Mouse (Mus musculus): ENCODE measurements at regions not wholly inside any gene's neighbourhood (a gene's known extent, or its start where the extent isn't known, plus 50 kb on each side); places are given as distances from the start of the nearest gene placed in this dataset.

DNA sequence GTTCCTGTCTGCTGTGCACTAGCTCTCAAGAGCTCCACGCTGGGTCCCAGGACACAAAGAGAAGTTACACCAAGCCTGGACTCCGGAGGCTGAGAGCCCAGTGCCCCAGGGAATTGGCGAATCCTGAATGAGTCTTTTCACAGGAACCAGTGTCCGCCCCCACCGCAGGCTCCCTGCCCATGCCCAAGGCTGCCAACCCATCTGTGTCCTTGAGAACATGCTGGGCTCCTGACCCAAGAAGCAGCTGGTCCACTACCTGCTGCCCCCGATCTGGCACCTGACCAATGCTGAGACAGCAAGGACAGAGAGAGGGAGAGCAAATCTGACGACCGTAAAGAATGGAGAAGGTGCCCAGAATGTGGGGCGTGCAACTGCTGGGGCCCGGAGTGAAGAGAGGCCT, 85.2 kb upstream of the Cplx2 start:
- peak; percentile 83 for ATAC-seq
- no peak overlapping the region for H3K9ac ChIP-seq (replicated peaks; ENCODE audit: low read length)
- peak; percentile 91 for DNase-seq (ENCODE audit: low spot score)

GRCm38 (mm10) chr13:54286616-54287015, 84.5 kb upstream of the Cplx2 start:
- no peak overlapping the region for H3K4me2 ChIP-seq (ENCODE audit: low read depth, low read length)
- H3K4me3 ChIP-seq (ENCODE audit: low read length), result no peak overlapping the region
- no peaks in the 10 kb centered on the region for H3K36me3 ChIP-seq (ENCODE audit: insufficient read depth, low read length)
- no peaks in the 10 kb centered on the region for H3K27me3 ChIP-seq (ENCODE audit: insufficient read depth, low read length)
- peaks cover 17% of the 10 kb centered on the region for H3K4me1 ChIP-seq (ENCODE audit: insufficient read depth, low read length)
- ATAC-seq, result no peak
- H3K9ac ChIP-seq (replicated peaks; ENCODE audit: low read length), result no peak overlapping the region
- H3K9me3 ChIP-seq (ENCODE audit: low read length), result no peaks in the 10 kb centered on the region
- WGBS, result 91% methylated on average over 11 of the region's 11 CpGs
- TF ChIP-seq CTCF (IDR thresholded peaks at IDR 0.05; ENCODE audit: low read depth), result no peak
- no peak for DNase-seq (ENCODE audit: low spot score)
- peak overlapping the region; percentile 32; the same call in 1 of the 2 replicates for H3K27ac ChIP-seq

More for the DNA sequence above, 85.2 kb upstream of the Cplx2 start:
- H3K4me2 ChIP-seq (ENCODE audit: low read depth, low read length), result no peak overlapping the region
- 44% methylated on average over 10 of the region's 10 CpGs for WGBS
- no peaks in the 10 kb centered on the region for H3K36me3 ChIP-seq (ENCODE audit: insufficient read depth, low read length)
- no peaks in the 10 kb centered on the region for H3K27me3 ChIP-seq (ENCODE audit: insufficient read depth, low read length)
- peak overlapping the region; percentile 32; the same call in 1 of the 2 replicates for H3K27ac ChIP-seq
- H3K4me1 ChIP-seq (ENCODE audit: insufficient read depth, low read length), result peaks cover 21% of the 10 kb centered on the region
- no peaks in the 10 kb centered on the region for H3K9me3 ChIP-seq (ENCODE audit: low read length)
- H3K4me3 ChIP-seq (ENCODE audit: low read length), result no peak overlapping the region
- TF ChIP-seq CTCF (IDR thresholded peaks at IDR 0.05; ENCODE audit: low read depth), result no peak

- Histone ChIP-seq H3K4me2 (ENCODE audit: low read depth, low read length) (no peak overlapping the region), H3K4me1 (ENCODE audit: insufficient read depth, low read length) (no peaks in the 10 kb centered on the region), H3K27me3 (ENCODE audit: insufficient read depth, low read length) (no peaks in the 10 kb centered on the region), H3K9me3 (ENCODE audit: low read length) (no peaks in the 10 kb centered on the region), H3K36me3 (ENCODE audit: insufficient read depth, low read length) (no peaks in the 10 kb centered on the region), H3K4me3 (ENCODE audit: low read length) (no peak overlapping the region), H3K27ac (0 out of 2 replicates have a peak overlapping the region, but pooled peaks have one; percentile 36), H3K9ac (replicated peaks; ENCODE audit: low read length) (no peak overlapping the region)
- 78% methylated on average over 9 of the region's 9 CpGs for WGBS
- no peak for ATAC-seq
- DNase-seq (ENCODE audit: low spot score), result no peak
- TF ChIP-seq CTCF (IDR thresholded peaks at IDR 0.05; ENCODE audit: low read depth), result no peak
These were observed 81.1 kb upstream of the Cplx2 start for GRCm38 (mm10) chr13:54290066-54290465.

GRCm38 (mm10) chr13:54292394-54292793, 78.8 kb upstream of the Cplx2 start:
- Histone ChIP-seq H3K4me3 (ENCODE audit: low read length) (no peak overlapping the region), H3K27me3 (ENCODE audit: insufficient read depth, low read length) (no peaks in the 10 kb centered on the region), H3K9ac (replicated peaks; ENCODE audit: low read length) (no peak overlapping the region), H3K36me3 (ENCODE audit: insufficient read depth, low read length) (no peaks in the 10 kb centered on the region), H3K9me3 (ENCODE audit: low read length) (no peaks in the 10 kb centered on the region), H3K4me1 (ENCODE audit: insufficient read depth, low read length) (no peaks in the 10 kb centered on the region), H3K27ac (no peak overlapping the region), H3K4me2 (ENCODE audit: low read depth, low read length) (no peak overlapping the region)
- 87% methylated on average over 6 of the region's 6 CpGs for WGBS
- ATAC-seq (no peak), DNase-seq (ENCODE audit: low spot score) (no peak)
- TF ChIP-seq CTCF (IDR thresholded peaks at IDR 0.05; ENCODE audit: low read depth), result no peak

DNA sequence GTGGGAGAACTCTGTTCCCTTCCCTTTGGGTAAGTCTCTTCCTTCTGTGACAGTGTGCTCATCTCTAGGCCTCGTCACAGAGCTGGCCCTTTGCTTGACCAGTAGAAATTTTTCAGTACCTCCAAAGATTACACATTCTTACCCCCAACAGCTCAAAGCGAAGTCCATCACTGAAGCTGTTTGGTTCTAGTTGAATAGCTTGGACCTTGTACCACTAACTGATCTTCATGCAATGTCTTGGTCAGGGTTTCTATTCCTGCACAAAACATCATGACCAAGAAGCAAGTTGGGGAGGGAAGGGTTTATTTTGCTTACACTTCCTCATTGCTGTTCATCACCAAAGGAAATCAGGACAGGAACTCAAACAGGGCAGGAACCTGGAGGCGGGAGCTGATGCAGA, 78.1 kb upstream of the Cplx2 start:
- WGBS, result 88% methylated on average over 3 of the region's 3 CpGs
- H3K36me3 ChIP-seq (ENCODE audit: insufficient read depth, low read length), result no peaks in the 10 kb centered on the region
- no peaks in the 10 kb centered on the region for H3K27me3 ChIP-seq (ENCODE audit: insufficient read depth, low read length)

DNA sequence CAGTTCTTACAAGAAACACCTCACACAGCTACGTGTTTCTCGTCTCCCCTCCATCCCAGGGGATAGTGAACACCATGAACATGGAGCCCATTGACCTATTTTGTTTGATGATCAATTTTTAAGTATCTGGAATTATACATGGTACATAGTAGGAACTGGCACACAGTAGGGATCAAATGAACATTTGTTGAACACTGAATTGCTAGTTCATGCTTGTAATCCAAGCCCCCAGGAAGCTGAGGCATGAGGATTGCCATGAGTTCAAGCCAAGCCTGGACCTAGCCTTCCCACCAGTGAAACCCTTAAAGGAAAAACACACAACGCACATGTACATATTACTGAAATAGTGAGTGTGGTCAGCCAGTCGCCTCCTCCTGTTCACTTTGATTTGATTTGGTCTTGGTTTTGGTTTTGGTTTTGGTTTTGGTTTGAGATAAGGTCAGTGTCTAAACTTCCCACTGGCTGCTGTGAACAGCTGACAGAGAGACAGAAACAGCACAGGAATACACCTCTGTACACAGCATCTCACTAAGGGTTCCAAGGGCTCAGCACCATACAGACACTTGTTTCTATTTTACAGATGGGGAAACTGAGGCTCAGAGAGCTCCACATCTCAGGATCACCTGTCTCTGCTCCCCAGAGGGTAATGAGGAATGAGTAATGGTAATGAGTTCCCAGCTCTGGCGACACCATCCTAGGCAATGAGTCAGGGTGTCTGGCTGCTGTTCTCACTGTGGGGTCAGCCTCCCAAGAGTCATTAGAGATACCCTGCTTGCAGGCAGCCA, 75.5 kb upstream of the Cplx2 start:
- TF ChIP-seq CTCF (IDR thresholded peaks at IDR 0.05; ENCODE audit: low read depth), result no peak
- WGBS, result 78% methylated on average over 5 of the region's 5 CpGs
- no peak overlapping the region for H3K4me3 ChIP-seq (ENCODE audit: low read length)
- no peaks in the 10 kb centered on the region for H3K36me3 ChIP-seq (ENCODE audit: insufficient read depth, low read length)
- H3K4me2 ChIP-seq (ENCODE audit: low read depth, low read length), result no peak overlapping the region
- ATAC-seq (no peak), DNase-seq (ENCODE audit: low spot score) (no peak)
- no peaks in the 10 kb centered on the region for H3K27me3 ChIP-seq (ENCODE audit: insufficient read depth, low read length)
- no peaks in the 10 kb centered on the region for H3K4me1 ChIP-seq (ENCODE audit: insufficient read depth, low read length)
- H3K9ac ChIP-seq (replicated peaks; ENCODE audit: low read length), result no peak overlapping the region
- no peaks in the 10 kb centered on the region for H3K9me3 ChIP-seq (ENCODE audit: low read length)
- no peak overlapping the region for H3K27ac ChIP-seq

More for the DNA sequence above, 78.1 kb upstream of the Cplx2 start:
- no peak for ATAC-seq
- Histone ChIP-seq H3K4me1 (ENCODE audit: insufficient read depth, low read length) (no peaks in the 10 kb centered on the region), H3K27ac (no peak overlapping the region), H3K9ac (replicated peaks; ENCODE audit: low read length) (no peak overlapping the region), H3K9me3 (ENCODE audit: low read length) (no peaks in the 10 kb centered on the region), H3K4me3 (ENCODE audit: low read length) (no peak overlapping the region), H3K4me2 (ENCODE audit: low read depth, low read length) (no peak overlapping the region)
- TF ChIP-seq CTCF (IDR thresholded peaks at IDR 0.05; ENCODE audit: low read depth), result no peak
- DNase-seq (ENCODE audit: low spot score), result no peak

DNA sequence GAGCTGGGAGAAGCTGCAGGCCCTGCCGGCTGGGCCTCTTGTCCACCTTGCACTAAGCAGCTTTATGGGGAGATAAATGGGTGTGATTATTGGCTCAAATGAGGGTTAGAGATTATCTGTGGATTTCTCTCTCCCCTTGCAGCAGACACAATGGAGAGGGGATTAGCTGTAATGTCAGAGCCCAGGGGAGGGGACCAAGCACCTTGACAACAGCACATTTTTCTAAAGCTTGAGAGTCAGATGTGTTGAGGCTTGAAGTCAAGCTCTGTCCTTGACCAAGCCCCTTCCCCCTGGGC, 74.9 kb upstream of the Cplx2 start:
- Histone ChIP-seq H3K4me1 (ENCODE audit: insufficient read depth, low read length) (0 out of 2 replicates have a peak, but pooled peaks cover 2% of the 10 kb centered on the region), H3K4me2 (ENCODE audit: low read depth, low read length) (no peak overlapping the region), H3K9me3 (ENCODE audit: low read length) (no peaks in the 10 kb centered on the region), H3K9ac (replicated peaks; ENCODE audit: low read length) (no peak overlapping the region), H3K36me3 (ENCODE audit: insufficient read depth, low read length) (no peaks in the 10 kb centered on the region), H3K4me3 (ENCODE audit: low read length) (no peak overlapping the region), H3K27ac (no peak overlapping the region), H3K27me3 (ENCODE audit: insufficient read depth, low read length) (no peaks in the 10 kb centered on the region)
- DNase-seq (ENCODE audit: low spot score) (no peak), ATAC-seq (no peak)
- 38% methylated on average over 1 of the region's 1 CpGs for WGBS
- no peak for TF ChIP-seq CTCF (IDR thresholded peaks at IDR 0.05; ENCODE audit: low read depth)
